Mouse (Mus musculus): ENCODE measurements around the gene Cabp2. TPM values are rescaled to one million over a fixed set of nuclear protein-coding genes. Genes with fewer than 3 reads are reported as not detected.

Gene Cabp2
- polyA plus RNA-seq, 1 experiment from 2014 or later = 2.1 TPM

GRCm38 (mm10) chr19:4054613-4055012 lies 26.8 kb upstream of the Cabp2 start:
- Histone ChIP-seq H3K9ac (ENCODE audit: low read depth, low read length) (no peak overlapping the region), H3K36me3 (ENCODE audit: control insufficient read depth, insufficient read depth, low read length) (no peaks in the 10 kb centered on the region), H3K4me2 (ENCODE audit: low read depth, low read length) (no peak overlapping the region), H3K4me1 (ENCODE audit: control insufficient read depth, insufficient read depth, low read length) (peaks cover 15% of the 10 kb centered on the region), H3K4me3 (ENCODE audit: low read length) (no peak overlapping the region), H3K27me3 (replicated peaks; ENCODE audit: control insufficient read depth, insufficient read depth, low read length) (no peaks in the 10 kb centered on the region), H3K9me3 (ENCODE audit: control insufficient read depth, low read length) (no peaks in the 10 kb centered on the region; the same call in 1 of the 2 replicates), H3K27ac (ENCODE audit: low read length) (no peak overlapping the region)
- 88% methylated on average over 5 of the region's 5 CpGs for WGBS
- ATAC-seq = no peak

- peaks cover 15% of the 10 kb centered on the region for H3K4me1 ChIP-seq (ENCODE audit: control insufficient read depth, insufficient read depth, low read length)
- WGBS = 70% methylated on average over 8 of the region's 8 CpGs
Observed at GRCm38 (mm10) chr19:4055216-4055946, 26.0 kb upstream of the Cabp2 start.

GRCm38 (mm10) chr19:4055947-4056693 lies 25.3 kb upstream of the Cabp2 start:
- Histone ChIP-seq H3K27ac (ENCODE audit: low read length) (peak overlapping the region; percentile 31), H3K36me3 (ENCODE audit: control insufficient read depth, insufficient read depth, low read length) (no peaks in the 10 kb centered on the region), H3K9ac (ENCODE audit: low read depth, low read length) (peak overlapping the region; percentile 11; the same call in 1 of the 2 replicates), H3K27me3 (replicated peaks; ENCODE audit: control insufficient read depth, insufficient read depth, low read length) (no peaks in the 10 kb centered on the region), H3K4me3 (ENCODE audit: low read length) (no peak overlapping the region), H3K9me3 (ENCODE audit: control insufficient read depth, low read length) (no peaks in the 10 kb centered on the region; the same call in 1 of the 2 replicates), H3K4me2 (ENCODE audit: low read depth, low read length) (no peak overlapping the region), H3K4me1 (ENCODE audit: control insufficient read depth, insufficient read depth, low read length) (peaks cover 15% of the 10 kb centered on the region)
- ATAC-seq = peak; percentile 24
- 43% methylated on average over 15 of the region's 15 CpGs for WGBS

More at GRCm38 (mm10) chr19:4055216-4055946, 26.0 kb upstream of the Cabp2 start:
- no peak overlapping the region for H3K4me2 ChIP-seq (ENCODE audit: low read depth, low read length)
- no peak overlapping the region for H3K9ac ChIP-seq (ENCODE audit: low read depth, low read length)
- H3K27ac ChIP-seq (ENCODE audit: low read length) = 0 out of 2 replicates have a peak overlapping the region, but pooled peaks have one; percentile 16
- H3K9me3 ChIP-seq (ENCODE audit: control insufficient read depth, low read length) = no peaks in the 10 kb centered on the region; the same call in 1 of the 2 replicates
- H3K4me3 ChIP-seq (ENCODE audit: low read length) = no peak overlapping the region
- no peaks in the 10 kb centered on the region for H3K36me3 ChIP-seq (ENCODE audit: control insufficient read depth, insufficient read depth, low read length)
- no peaks in the 10 kb centered on the region for H3K27me3 ChIP-seq (replicated peaks; ENCODE audit: control insufficient read depth, insufficient read depth, low read length)
- no peak for ATAC-seq

GRCm38 (mm10) chr19:4056727-4057126 lies 24.7 kb upstream of the Cabp2 start:
- Histone ChIP-seq H3K4me3 (ENCODE audit: low read length) (no peak overlapping the region), H3K4me1 (ENCODE audit: control insufficient read depth, insufficient read depth, low read length) (peaks cover 15% of the 10 kb centered on the region), H3K36me3 (ENCODE audit: control insufficient read depth, insufficient read depth, low read length) (no peaks in the 10 kb centered on the region), H3K4me2 (ENCODE audit: low read depth, low read length) (no peak overlapping the region), H3K27me3 (replicated peaks; ENCODE audit: control insufficient read depth, insufficient read depth, low read length) (no peaks in the 10 kb centered on the region), H3K9ac (ENCODE audit: low read depth, low read length) (peak overlapping the region; percentile 11; the same call in 1 of the 2 replicates), H3K27ac (ENCODE audit: low read length) (peak overlapping the region; percentile 31), H3K9me3 (ENCODE audit: control insufficient read depth, low read length) (no peaks in the 10 kb centered on the region)
- 44% methylated on average over 4 of the region's 4 CpGs for WGBS
- no peak for ATAC-seq

DNA sequence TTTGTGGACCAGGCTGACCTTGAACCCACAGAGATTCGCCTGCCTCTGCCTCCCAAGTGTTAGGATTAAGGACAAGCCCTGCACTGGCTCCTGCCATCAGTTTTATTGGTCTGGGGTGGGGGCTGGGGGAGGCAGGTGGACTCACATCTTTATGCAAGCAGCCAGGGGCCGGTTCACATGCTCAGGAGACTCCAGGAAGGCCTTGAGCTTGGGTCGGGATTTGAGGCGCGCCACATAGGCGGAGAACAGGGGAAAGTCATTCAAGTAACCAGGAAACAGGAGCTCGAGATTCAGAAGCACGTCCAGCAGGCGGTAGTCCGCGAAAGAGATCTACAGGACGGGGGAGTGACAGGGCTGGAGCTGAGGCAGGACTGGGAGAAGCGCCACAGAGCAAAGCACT lies 24.0 kb upstream of the Cabp2 start:
- no peaks in the 10 kb centered on the region for H3K9me3 ChIP-seq (ENCODE audit: control insufficient read depth, low read length)
- 82% methylated on average over 13 of the region's 13 CpGs for WGBS
- no peak overlapping the region for H3K9ac ChIP-seq (ENCODE audit: low read depth, low read length)
- H3K4me2 ChIP-seq (ENCODE audit: low read depth, low read length) = no peak overlapping the region
- no peaks in the 10 kb centered on the region for H3K27me3 ChIP-seq (replicated peaks; ENCODE audit: control insufficient read depth, insufficient read depth, low read length)
- no peak overlapping the region for H3K27ac ChIP-seq (ENCODE audit: low read length)
- no peak for ATAC-seq
- peaks cover 15% of the 10 kb centered on the region for H3K4me1 ChIP-seq (ENCODE audit: control insufficient read depth, insufficient read depth, low read length)
- no peaks in the 10 kb centered on the region for H3K36me3 ChIP-seq (ENCODE audit: control insufficient read depth, insufficient read depth, low read length)
- H3K4me3 ChIP-seq (ENCODE audit: low read length) = no peak overlapping the region

DNA sequence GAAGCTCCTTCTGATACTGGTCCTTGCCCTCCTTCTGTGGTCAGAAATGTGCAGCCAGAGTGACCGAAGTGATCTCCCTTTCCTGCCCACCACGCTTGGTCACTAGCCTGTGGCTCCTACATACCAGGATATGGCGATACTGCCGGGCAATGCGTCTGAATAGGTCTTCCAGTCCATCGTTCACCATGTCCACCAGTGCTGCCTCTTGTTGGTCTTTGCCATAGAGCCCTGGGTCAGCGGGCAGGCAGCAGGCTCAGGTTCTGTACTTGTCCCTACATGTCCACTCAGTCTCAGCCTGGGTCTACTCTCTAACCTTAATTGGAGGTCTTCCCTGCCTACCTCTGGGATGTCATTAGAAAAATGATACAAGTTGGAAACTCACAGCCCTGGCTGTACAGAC lies 23.4 kb upstream of the Cabp2 start:
- ATAC-seq = no peak
- H3K4me3 ChIP-seq (ENCODE audit: low read length) = no peak overlapping the region
- no peaks in the 10 kb centered on the region for H3K27me3 ChIP-seq (replicated peaks; ENCODE audit: control insufficient read depth, insufficient read depth, low read length)
- no peak overlapping the region for H3K9ac ChIP-seq (ENCODE audit: low read depth, low read length)
- WGBS = 89% methylated on average over 7 of the region's 7 CpGs
- H3K27ac ChIP-seq (ENCODE audit: low read length) = no peak overlapping the region
- H3K9me3 ChIP-seq (ENCODE audit: control insufficient read depth, low read length) = no peaks in the 10 kb centered on the region
- H3K36me3 ChIP-seq (ENCODE audit: control insufficient read depth, insufficient read depth, low read length) = no peaks in the 10 kb centered on the region
- H3K4me2 ChIP-seq (ENCODE audit: low read depth, low read length) = no peak overlapping the region
- peaks cover 15% of the 10 kb centered on the region for H3K4me1 ChIP-seq (ENCODE audit: control insufficient read depth, insufficient read depth, low read length)

GRCm38 (mm10) chr19:4058581-4058980 lies 22.8 kb upstream of the Cabp2 start:
- peak overlapping the region; percentile 92 for H3K27ac ChIP-seq (ENCODE audit: low read length)
- 87% methylated on average over 5 of the region's 5 CpGs for WGBS
- no peaks in the 10 kb centered on the region for H3K9me3 ChIP-seq (ENCODE audit: control insufficient read depth, low read length)
- peak overlapping the region; percentile 21; the same call in 1 of the 2 replicates for H3K4me3 ChIP-seq (ENCODE audit: low read length)
- H3K4me2 ChIP-seq (ENCODE audit: low read depth, low read length) = peak overlapping the region; percentile 27; the same call in 1 of the 2 replicates
- no peaks in the 10 kb centered on the region for H3K36me3 ChIP-seq (ENCODE audit: control insufficient read depth, insufficient read depth, low read length)
- H3K27me3 ChIP-seq (replicated peaks; ENCODE audit: control insufficient read depth, insufficient read depth, low read length) = no peaks in the 10 kb centered on the region
- no peak for ATAC-seq
- H3K4me1 ChIP-seq (ENCODE audit: control insufficient read depth, insufficient read depth, low read length) = peaks cover 15% of the 10 kb centered on the region
- peak overlapping the region; percentile 48 for H3K9ac ChIP-seq (ENCODE audit: low read depth, low read length)

DNA sequence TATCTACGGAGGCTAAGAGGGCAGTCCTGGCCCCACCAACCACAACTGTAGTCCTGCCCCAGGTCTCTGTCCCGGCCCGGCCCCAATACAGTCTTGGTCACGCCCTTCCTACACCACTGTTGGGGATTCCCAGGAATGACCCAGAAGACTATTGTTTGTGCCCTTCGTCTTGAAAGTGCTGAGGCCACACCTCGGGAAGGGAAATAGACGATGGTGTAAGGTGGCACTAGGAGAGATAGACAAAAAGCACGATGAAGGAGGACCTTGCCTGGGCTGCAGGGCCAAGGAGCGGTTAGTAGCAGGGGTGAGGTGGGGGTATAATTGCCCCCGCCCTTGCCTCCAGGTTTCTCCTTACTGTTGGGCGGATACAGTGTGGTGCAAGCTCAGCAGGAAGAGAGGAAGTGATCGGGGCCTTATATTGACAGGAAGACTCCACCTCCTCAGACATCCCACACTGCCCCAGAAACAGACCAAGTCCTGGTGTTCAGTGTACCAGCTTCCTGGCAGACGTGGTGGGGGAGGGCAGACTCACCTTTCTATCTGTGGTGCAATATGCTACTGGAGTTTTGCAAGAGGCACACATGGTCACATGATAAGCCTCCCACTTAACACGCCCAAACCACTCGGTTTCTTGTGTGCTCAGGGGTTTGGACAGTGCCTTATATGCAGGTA lies 22.2 kb upstream of the Cabp2 start, which contains the start of gene Gstp3:
Gene Gstp3 (minus strand): TSS at position 501 of the 672 bp plus-strand sequence.
- Histone ChIP-seq H3K36me3 (ENCODE audit: control insufficient read depth, insufficient read depth, low read length) (no peaks in the 10 kb centered on the region), H3K4me2 (ENCODE audit: low read depth, low read length) (peak within 1 kb of the TSS; percentile 27; the same call in 1 of the 2 replicates), H3K4me3 (ENCODE audit: low read length) (peak within 1 kb of the TSS; percentile 21), H3K27me3 (replicated peaks; ENCODE audit: control insufficient read depth, insufficient read depth, low read length) (no peaks in the 10 kb centered on the region), H3K27ac (ENCODE audit: low read length) (peak within 1 kb of the TSS; percentile 92), H3K4me1 (ENCODE audit: control insufficient read depth, insufficient read depth, low read length) (peaks cover 15% of the 10 kb centered on the region), H3K9me3 (ENCODE audit: control insufficient read depth, low read length) (no peaks in the 10 kb centered on the region), H3K9ac (ENCODE audit: low read depth, low read length) (peak within 1 kb of the TSS; percentile 48)
- ATAC-seq = peak; percentile 90
- 57% methylated on average over 15 of the region's 15 CpGs for WGBS

Measured in intestine, embryonic 16.5 days (tissue).